30 mouse cellular contexts compared by ENCODE assay signal in genomic region chr5:24023226-24023625, GRCm38 (mm10).
"Had no signal": no experiment of that assay in that cellular context is flagged by ENCODE, and none has a peak within 500 bp of the region (broad histone marks: within the 10 kb centered on the region; RNA-seq: fewer than 3 reads in every experiment).

No protein-coding gene starts in this region.

- H3K9ac ChIP-seq: limb, embryonic 12.5 days; limb, embryonic 13.5 days; limb, embryonic 15.5 days; liver, embryonic 13.5 days; liver, embryonic 14.5 days; liver, embryonic 15.5 days; lung, embryonic 14.5 days; lung, embryonic 15.5 days; midbrain, embryonic 12.5 days; midbrain, embryonic 13.5 days; midbrain, embryonic 15.5 days; neural tube, embryonic 12.5 days had no signal

- H3K36me3 ChIP-seq: limb, embryonic 10.5 days; limb, embryonic 12.5 days; limb, embryonic 15.5 days; lung, embryonic 15.5 days; midbrain, embryonic 15.5 days; neural tube, embryonic 12.5 days had no signal

- H3K9me3 ChIP-seq: limb, embryonic 10.5 days; limb, embryonic 12.5 days; limb, embryonic 13.5 days; limb, embryonic 15.5 days; liver, embryonic 13.5 days; liver, embryonic 15.5 days; lung, embryonic 15.5 days; megakaryocyte, embryonic 14.5 days; midbrain, embryonic 10.5 days; midbrain, embryonic 12.5 days; midbrain, embryonic 13.5 days; midbrain, embryonic 15.5 days; neural tube, embryonic 12.5 days had no signal

- DNase-seq: left cerebral cortex, postnatal 4 days; liver; liver, embryonic 13.5 days; lung, adult 18-20 months; lung, adult 2 months; lung, embryonic 14.5 days; lung, postnatal 10 days; lung, postnatal 14 days; lung, postnatal 36 days; lung, postnatal 4 days; midbrain, embryonic 14.5 days had no signal

- H3K4me3 ChIP-seq: limb, embryonic 10.5 days; limb, embryonic 12.5 days; limb, embryonic 13.5 days; limb, embryonic 15.5 days; liver, embryonic 13.5 days; liver, embryonic 15.5 days; lung, embryonic 15.5 days; midbrain, embryonic 10.5 days; midbrain, embryonic 12.5 days; midbrain, embryonic 13.5 days; midbrain, embryonic 15.5 days; myocyte; neural tube, embryonic 12.5 days had no signal

- H3K27ac ChIP-seq: limb, embryonic 10.5 days; limb, embryonic 12.5 days; limb, embryonic 13.5 days; limb, embryonic 15.5 days; liver, embryonic 14.5 days; liver, embryonic 15.5 days; lung, embryonic 15.5 days; macrophage; midbrain, embryonic 10.5 days; midbrain, embryonic 12.5 days; midbrain, embryonic 13.5 days; midbrain, embryonic 15.5 days; neural tube, embryonic 12.5 days had no signal

- H3K4me2 ChIP-seq: limb, embryonic 12.5 days; limb, embryonic 13.5 days; limb, embryonic 15.5 days; liver, embryonic 11.5 days; liver, embryonic 13.5 days; liver, embryonic 15.5 days; lung, embryonic 14.5 days; lung, embryonic 15.5 days; midbrain, embryonic 11.5 days; midbrain, embryonic 12.5 days; midbrain, embryonic 13.5 days; midbrain, embryonic 15.5 days; neural tube, embryonic 12.5 days had no signal

- ATAC-seq: lung, postnatal 0 days; midbrain, embryonic 13.5 days; midbrain, embryonic 15.5 days; midbrain, embryonic 16.5 days had no signal

- H3K27me3 ChIP-seq: limb, embryonic 12.5 days; limb, embryonic 13.5 days; limb, embryonic 15.5 days; liver, embryonic 13.5 days; liver, embryonic 15.5 days; lung, embryonic 15.5 days; megakaryocyte, embryonic 14.5 days; midbrain, embryonic 12.5 days; midbrain, embryonic 13.5 days; midbrain, embryonic 15.5 days; neural tube, embryonic 12.5 days had no signal
